Mouse (Mus musculus): ENCODE data around the gene Rasd1. TPM values are rescaled to one million over a fixed set of nuclear protein-coding genes. Genes with fewer than 3 reads are reported as not detected.

The Rasd1 gene
- 0.97 and 1.2 TPM in 2 replicates for polyA plus RNA-seq (2016; fragmentation: Nextera tagmentation; extraction: Ambion mirVana)

GRCm38 (mm10) chr11:59964818-59965217 lies at the start of gene Rasd1:
Rasd1 (minus strand) TSS chr11:59964944.
- peak within 1 kb of the TSS; percentile 57 for H3K4me3 ChIP-seq
- peak within 1 kb of the TSS; percentile 87 for H3K4me2 ChIP-seq
- H3K9ac ChIP-seq: peak within 1 kb of the TSS; percentile 58
- H3K27ac ChIP-seq: no peak within 1 kb of the TSS
- peaks cover 46% of the 10 kb centered on the region for H3K4me1 ChIP-seq
- peak; percentile 88 for ATAC-seq
- H3K36me3 ChIP-seq: peaks cover 29% of the 10 kb centered on the region
- WGBS (ENCODE audit: insufficient replicate concordance): under 1% methylated on average over 28 of the region's 28 CpGs
- H3K27me3 ChIP-seq (replicated peaks): peaks cover 38% of the 10 kb centered on the region
- H3K9me3 ChIP-seq (replicated peaks): no peaks in the 10 kb centered on the region

DNA sequence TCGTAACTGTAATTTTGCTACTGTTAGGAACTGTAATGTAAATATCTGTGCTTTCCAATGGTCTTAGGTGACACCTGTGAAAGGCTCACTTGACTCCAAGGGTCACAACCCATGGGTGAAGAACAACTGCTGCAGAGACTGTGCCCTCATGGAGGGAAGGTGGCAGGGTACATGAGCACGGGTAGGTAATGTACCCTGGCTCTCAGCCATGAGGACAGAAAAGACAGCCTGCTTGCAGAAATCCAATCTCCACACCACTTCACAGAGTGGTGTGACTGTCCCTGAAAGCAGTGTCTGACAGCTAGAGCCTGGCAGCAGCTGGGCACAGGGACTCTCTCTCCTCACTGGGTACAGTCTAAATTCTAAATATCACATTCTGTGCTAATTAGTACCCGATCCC lies 46.8 kb upstream of the Rasd1 start:
- H3K4me2 ChIP-seq: no peak overlapping the region
- WGBS (ENCODE audit: insufficient replicate concordance): 70% methylated on average over 3 of the region's 3 CpGs
- H3K27ac ChIP-seq: no peak overlapping the region
- H3K36me3 ChIP-seq: no peaks in the 10 kb centered on the region
- H3K4me3 ChIP-seq: no peak overlapping the region
- no peaks in the 10 kb centered on the region for H3K27me3 ChIP-seq (replicated peaks)
- ATAC-seq: no peak
- H3K9ac ChIP-seq: no peak overlapping the region
- no peaks in the 10 kb centered on the region for H3K4me1 ChIP-seq
- H3K9me3 ChIP-seq (replicated peaks): no peaks in the 10 kb centered on the region

DNA sequence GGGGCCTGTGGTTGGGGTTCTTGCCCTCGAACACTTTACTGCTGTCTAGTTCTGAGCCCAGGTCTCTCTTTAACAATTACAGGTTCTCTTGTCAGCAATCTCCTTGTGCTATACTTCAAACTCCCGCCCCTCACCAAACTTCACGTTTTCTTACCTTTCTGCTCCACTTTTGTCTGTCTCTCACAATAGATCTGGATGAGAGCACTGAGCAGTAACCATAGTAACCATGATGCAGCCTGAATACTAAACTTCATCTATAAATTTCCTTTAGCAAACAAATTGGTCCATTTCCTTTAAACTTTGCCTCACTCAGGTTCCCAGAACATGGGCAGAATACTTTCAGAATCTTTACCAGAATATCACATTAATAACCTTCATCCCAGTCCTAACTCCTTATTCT lies 44.7 kb upstream of the Rasd1 start:
- H3K9me3 ChIP-seq (replicated peaks): no peaks in the 10 kb centered on the region
- H3K4me2 ChIP-seq: no peak overlapping the region
- WGBS (ENCODE audit: insufficient replicate concordance): 65% methylated on average over 3 of the region's 3 CpGs
- no peaks in the 10 kb centered on the region for H3K4me1 ChIP-seq
- no peak overlapping the region for H3K27ac ChIP-seq
- no peaks in the 10 kb centered on the region for H3K27me3 ChIP-seq (replicated peaks)
- H3K36me3 ChIP-seq: no peaks in the 10 kb centered on the region
- no peak overlapping the region for H3K4me3 ChIP-seq
- H3K9ac ChIP-seq: no peak overlapping the region
- no peak for ATAC-seq

GRCm38 (mm10) chr11:60005866-60006265 lies 41.1 kb upstream of the Rasd1 start:
- 52% methylated on average over 3 of the region's 3 CpGs for WGBS (ENCODE audit: insufficient replicate concordance)
- no peak overlapping the region for H3K27ac ChIP-seq

DNA sequence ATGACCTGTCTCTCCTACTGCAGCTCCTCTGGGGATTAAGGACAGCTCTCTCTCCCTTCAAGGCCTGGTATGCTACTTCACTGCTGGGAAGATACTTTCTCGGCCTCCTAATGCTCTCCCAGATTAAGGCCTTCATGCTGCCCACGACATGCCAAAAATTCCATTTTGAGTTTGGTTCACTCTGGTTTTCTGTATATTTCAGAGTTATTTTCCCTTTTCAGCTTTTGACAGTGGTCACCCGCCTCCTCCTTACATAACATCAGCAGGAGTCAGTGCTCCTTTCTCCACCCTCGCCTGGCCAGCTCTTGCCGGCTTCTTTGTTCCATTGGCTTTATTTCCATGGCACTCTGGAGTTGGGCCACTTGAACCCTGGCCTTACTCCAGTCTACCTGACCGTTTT lies 40.0 kb upstream of the Rasd1 start:
- 76% methylated on average over 6 of the region's 6 CpGs for WGBS (ENCODE audit: insufficient replicate concordance)
- H3K9me3 ChIP-seq (replicated peaks): no peaks in the 10 kb centered on the region
- no peak overlapping the region for H3K9ac ChIP-seq
- H3K27me3 ChIP-seq (replicated peaks): no peaks in the 10 kb centered on the region
- no peak overlapping the region for H3K27ac ChIP-seq
- no peaks in the 10 kb centered on the region for H3K4me1 ChIP-seq
- no peak for ATAC-seq
- no peaks in the 10 kb centered on the region for H3K36me3 ChIP-seq
- no peak overlapping the region for H3K4me3 ChIP-seq
- no peak overlapping the region for H3K4me2 ChIP-seq

More at GRCm38 (mm10) chr11:60005866-60006265, 41.1 kb upstream of the Rasd1 start:
- Histone ChIP-seq H3K36me3 (no peaks in the 10 kb centered on the region), H3K9ac (no peak overlapping the region), H3K4me1 (no peaks in the 10 kb centered on the region), H3K4me3 (no peak overlapping the region), H3K4me2 (no peak overlapping the region), H3K27me3 (replicated peaks) (no peaks in the 10 kb centered on the region), H3K9me3 (replicated peaks) (no peaks in the 10 kb centered on the region)
- ATAC-seq: no peak

DNA sequence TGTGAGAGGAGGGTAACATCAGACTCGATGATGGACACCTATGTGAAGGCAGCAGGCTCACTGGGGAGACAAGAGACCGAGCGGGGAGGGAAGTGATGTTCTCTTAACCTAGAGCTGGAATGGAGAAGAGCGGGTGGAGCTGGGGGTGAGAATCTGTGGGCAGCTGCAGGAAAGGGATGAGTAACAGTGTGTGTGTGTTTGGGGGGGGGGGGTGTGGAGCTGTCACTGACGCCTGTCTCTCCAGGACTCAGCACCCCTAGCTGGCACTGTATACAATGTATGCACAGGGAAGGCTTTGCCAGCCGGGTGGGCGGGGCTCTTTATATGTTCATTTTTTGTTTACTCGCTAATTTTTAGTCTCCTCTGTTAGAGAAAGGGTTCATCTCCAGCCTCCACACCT lies 39.1 kb upstream of the Rasd1 start:
- no peak overlapping the region for H3K9ac ChIP-seq
- no peaks in the 10 kb centered on the region for H3K4me1 ChIP-seq
- ATAC-seq: no peak
- H3K9me3 ChIP-seq (replicated peaks): no peaks in the 10 kb centered on the region
- H3K27me3 ChIP-seq (replicated peaks): no peaks in the 10 kb centered on the region
- no peaks in the 10 kb centered on the region for H3K36me3 ChIP-seq
- no peak overlapping the region for H3K27ac ChIP-seq
- WGBS (ENCODE audit: insufficient replicate concordance): 77% methylated on average over 7 of the region's 8 CpGs
- H3K4me2 ChIP-seq: no peak overlapping the region
- no peak overlapping the region for H3K4me3 ChIP-seq

GRCm38 (mm10) chr11:60001231-60001980 lies 36.7 kb upstream of the Rasd1 start:
- Histone ChIP-seq H3K27ac (no peak overlapping the region), H3K4me2 (no peak overlapping the region), H3K36me3 (no peaks in the 10 kb centered on the region), H3K9me3 (replicated peaks) (no peaks in the 10 kb centered on the region), H3K4me3 (no peak overlapping the region), H3K9ac (no peak overlapping the region), H3K4me1 (no peaks in the 10 kb centered on the region), H3K27me3 (replicated peaks) (no peaks in the 10 kb centered on the region)
- no peak for ATAC-seq
- 71% methylated on average over 5 of the region's 5 CpGs for WGBS (ENCODE audit: insufficient replicate concordance)

- Histone ChIP-seq H3K27ac (no peak overlapping the region), H3K9ac (no peak overlapping the region), H3K4me3 (no peak overlapping the region), H3K4me1 (no peaks in the 10 kb centered on the region), H3K9me3 (replicated peaks) (no peaks in the 10 kb centered on the region), H3K27me3 (replicated peaks) (no peaks in the 10 kb centered on the region), H3K4me2 (no peak overlapping the region), H3K36me3 (no peaks in the 10 kb centered on the region)
- ATAC-seq: no peak
- 51% methylated on average over 9 of the region's 9 CpGs for WGBS (ENCODE audit: insufficient replicate concordance)
Measured at GRCm38 (mm10) chr11:59994318-59994717, 29.6 kb upstream of the Rasd1 start.

DNA sequence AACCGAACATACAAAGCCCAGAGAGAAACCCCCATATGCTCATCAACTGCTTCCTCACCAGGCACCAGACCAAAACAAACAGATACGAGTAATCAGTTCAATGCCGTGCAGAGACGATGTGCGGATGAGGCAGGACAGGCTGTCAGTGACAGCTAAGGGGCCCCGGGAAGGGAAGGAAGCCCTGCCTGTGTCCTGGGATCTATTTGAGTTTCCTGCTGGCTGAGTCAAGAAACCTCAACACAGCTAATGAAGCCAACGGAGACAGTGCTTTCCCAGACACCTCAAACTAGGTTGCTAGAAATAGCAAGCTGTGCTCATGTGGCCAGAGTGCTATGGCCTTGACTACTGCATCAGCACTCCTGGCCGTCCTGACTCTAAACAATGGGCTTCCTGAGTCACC lies 26.6 kb upstream of the Rasd1 start:
- 35% methylated on average over 8 of the region's 8 CpGs for WGBS (ENCODE audit: insufficient replicate concordance)

DNA sequence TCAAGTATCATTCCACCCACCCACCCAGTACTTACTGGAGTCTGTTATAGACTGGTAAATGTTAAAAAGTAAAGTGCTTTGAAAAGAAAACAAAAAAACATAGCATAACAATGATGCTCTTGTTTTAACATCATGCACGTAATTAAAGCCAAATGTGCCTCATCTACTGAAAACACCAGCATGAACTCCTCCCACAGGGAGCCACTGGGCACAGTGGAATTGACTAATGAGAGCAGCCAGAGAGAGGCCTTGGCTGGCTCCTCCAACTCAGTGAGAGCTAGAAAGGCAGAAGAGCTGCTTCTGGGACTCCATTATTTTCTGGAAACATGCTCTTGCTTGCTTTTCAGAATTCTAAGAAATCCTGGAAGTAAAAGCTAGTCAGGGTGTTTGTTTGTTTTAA lies 24.7 kb upstream of the Rasd1 start:
- H3K36me3 ChIP-seq: no peaks in the 10 kb centered on the region
- 56% methylated on average over 1 of the region's 1 CpGs for WGBS (ENCODE audit: insufficient replicate concordance)
- H3K27ac ChIP-seq: no peak overlapping the region
- H3K27me3 ChIP-seq (replicated peaks): 0 out of 2 replicates have a peak, but pooled peaks cover 3% of the 10 kb centered on the region
- H3K9ac ChIP-seq: no peak overlapping the region
- no peaks in the 10 kb centered on the region for H3K9me3 ChIP-seq (replicated peaks)
- H3K4me2 ChIP-seq: no peak overlapping the region
- H3K4me1 ChIP-seq: no peaks in the 10 kb centered on the region
- ATAC-seq: no peak
- H3K4me3 ChIP-seq: no peak overlapping the region

More for the DNA sequence above, 26.6 kb upstream of the Rasd1 start:
- no peak overlapping the region for H3K9ac ChIP-seq
- no peaks in the 10 kb centered on the region for H3K27me3 ChIP-seq (replicated peaks)
- no peak overlapping the region for H3K27ac ChIP-seq
- H3K36me3 ChIP-seq: no peaks in the 10 kb centered on the region
- no peak for ATAC-seq
- no peaks in the 10 kb centered on the region for H3K9me3 ChIP-seq (replicated peaks)
- no peak overlapping the region for H3K4me2 ChIP-seq
- H3K4me3 ChIP-seq: no peak overlapping the region
- H3K4me1 ChIP-seq: no peaks in the 10 kb centered on the region

GRCm38 (mm10) chr11:59977831-59978230 lies 13.1 kb upstream of the Rasd1 start:
- Histone ChIP-seq H3K27ac (no peak overlapping the region), H3K27me3 (replicated peaks) (peaks cover 3% of the 10 kb centered on the region; the same call in 1 of the 2 replicates), H3K9me3 (replicated peaks) (no peaks in the 10 kb centered on the region), H3K9ac (no peak overlapping the region), H3K4me3 (no peak overlapping the region), H3K4me1 (no peaks in the 10 kb centered on the region), H3K36me3 (no peaks in the 10 kb centered on the region), H3K4me2 (no peak overlapping the region)
- WGBS (ENCODE audit: insufficient replicate concordance): 66% methylated on average over 5 of the region's 5 CpGs
- no peak for ATAC-seq

GRCm38 (mm10) chr11:59975241-59975640 lies 10.5 kb upstream of the Rasd1 start:
- Histone ChIP-seq H3K9ac (no peak overlapping the region), H3K9me3 (replicated peaks) (no peaks in the 10 kb centered on the region), H3K36me3 (no peaks in the 10 kb centered on the region), H3K4me3 (no peak overlapping the region), H3K27me3 (replicated peaks) (peaks cover 3% of the 10 kb centered on the region; the same call in 1 of the 2 replicates), H3K27ac (no peak overlapping the region), H3K4me2 (no peak overlapping the region), H3K4me1 (no peaks in the 10 kb centered on the region)
- ATAC-seq: no peak
- 53% methylated on average over 10 of the region's 10 CpGs for WGBS (ENCODE audit: insufficient replicate concordance)

DNA sequence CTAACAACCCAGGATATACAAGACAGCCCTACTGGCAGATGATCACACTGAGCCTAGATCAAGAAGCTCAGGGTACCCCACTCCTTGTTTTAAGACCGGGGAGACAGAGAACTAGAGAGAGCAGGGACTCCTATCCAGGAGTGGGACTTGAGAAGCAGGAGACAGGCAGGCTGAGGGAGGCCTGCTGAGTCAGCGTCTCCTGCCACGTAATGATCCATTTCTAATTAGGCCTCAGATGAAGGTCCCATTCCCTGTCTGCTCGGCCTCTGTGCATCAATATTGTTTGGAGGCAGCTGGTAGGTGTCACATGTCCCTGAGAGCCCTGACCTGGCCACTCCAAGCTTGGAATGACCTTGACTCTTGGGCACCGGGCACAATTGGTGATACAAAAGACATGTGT lies 8.6 kb upstream of the Rasd1 start:
- Histone ChIP-seq H3K27ac (no peak overlapping the region), H3K4me3 (no peak overlapping the region), H3K9me3 (replicated peaks) (no peaks in the 10 kb centered on the region), H3K27me3 (replicated peaks) (0 out of 2 replicates have a peak, but pooled peaks cover 3% of the 10 kb centered on the region), H3K36me3 (no peaks in the 10 kb centered on the region), H3K4me2 (no peak overlapping the region), H3K4me1 (no peaks in the 10 kb centered on the region), H3K9ac (no peak overlapping the region)
- WGBS (ENCODE audit: insufficient replicate concordance): 70% methylated on average over 5 of the region's 5 CpGs
- ATAC-seq: no peak
